Mouse (Mus musculus) midbrain, embryonic 11.5 days (tissue): ENCODE results near the gene Vmn2r17. TPM values are rescaled to one million over a fixed set of nuclear protein-coding genes. Genes with fewer than 3 reads are reported as not detected.

Experiments
- ATAC-seq: fragments of 200-750 bp; cut with Nextera tagmentation; 2 replicates; pipeline ENCODE4 v1.8.0; 2017; ENCODE audit warnings: moderate TSS enrichment, moderate library complexity; ENCODE audit not compliant: low FRiP score
- DNase-seq: peaks from one replicate; pipeline ENCODE4 v3.0.0; 2015; ENCODE audit warnings: low spot score; ENCODE audit errors: missing footprints
- H3K27ac ChIP-seq: fragments of 300-500 bp; sonication (generic); 2 replicates; pipeline ENCODE4 v1.5.1; 2014; ENCODE audit warnings: low read depth, low read length
- H3K27me3 ChIP-seq: fragments of 300-500 bp; sonication (generic); 2 replicates; pipeline ENCODE4 v1.6.1; 2014; ENCODE audit warnings: mild to moderate bottlenecking, low read length, moderate library complexity, mixed read lengths; ENCODE audit not compliant: control insufficient read depth, insufficient read depth
- H3K36me3 ChIP-seq: fragments of 300-500 bp; sonication (generic); 2 replicates; pipeline ENCODE4 v1.6.1; 2014; ENCODE audit warnings: mild to moderate bottlenecking, low read length, moderate library complexity, mixed read lengths; ENCODE audit not compliant: control insufficient read depth, insufficient read depth
- H3K4me1 ChIP-seq: fragments of 300-500 bp; sonication (generic); 2 replicates; pipeline ENCODE4 v1.6.1; 2014; ENCODE audit warnings: low read length; ENCODE audit not compliant: control insufficient read depth, insufficient read depth
- H3K4me2 ChIP-seq: fragments of 300-500 bp; sonication (generic); 2 replicates; pipeline ENCODE4 v1.6.1; 2014; ENCODE audit warnings: mild to moderate bottlenecking, moderate library complexity
- H3K4me3 ChIP-seq: fragments of 300-500 bp; sonication (generic); 2 replicates; pipeline ENCODE4 v1.5.1; 2014; ENCODE audit warnings: low read depth, low read length
- H3K9ac ChIP-seq: fragments of 300-500 bp; sonication (generic); 2 replicates; pipeline ENCODE4 v1.6.1; 2014; ENCODE audit warnings: low read length
- H3K9me3 ChIP-seq: fragments of 300-500 bp; sonication (generic); 2 replicates; pipeline ENCODE4 v1.6.1; 2016; ENCODE audit warnings: low read length; ENCODE audit not compliant: control insufficient read depth
- WGBS: fragments of 180-500 bp; shearing (Covaris S2); extraction: QIAGEN DNeasy Blood & Tissue Kit; methylation state at CpG from one replicate; pipeline ENCODE4 v1.1.7; 2014; 5-methylcytosine and 5-hydroxymethylcytosine counted together
- polyA plus RNA-seq: library from polyadenylated mRNA; unstranded; fragments of >200 nt; fragmentation: Nextera tagmentation; extraction: Ambion mirVana; gene quantifications from 2 replicates; pipeline ENCODE4 v1.2.1, GENCODE M21; 2014

Gene Vmn2r17
- polyA plus RNA-seq = not detected in 2 replicates

DNA sequence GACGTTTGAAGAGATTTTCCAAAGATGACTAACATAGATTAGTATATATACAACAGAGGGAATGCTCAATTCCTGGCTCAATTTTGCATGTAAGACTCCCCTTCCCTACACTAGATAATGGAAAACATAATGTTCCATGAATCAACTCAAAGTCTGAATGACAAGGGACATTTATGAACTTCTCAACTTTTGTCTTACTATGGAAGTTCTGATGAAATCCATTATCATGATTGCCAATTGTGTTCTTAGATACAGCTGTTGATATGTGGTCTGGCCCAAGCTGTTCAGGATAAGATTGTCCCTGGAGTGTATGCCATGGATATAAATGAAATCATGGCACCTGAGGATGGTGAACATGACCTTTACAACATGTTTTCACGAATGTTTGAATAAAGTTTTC is at the start of gene Vmn2r17:
Gene Vmn2r17, plus strand, starts transcription at position 301 of the 400 bp plus-strand sequence.
- ATAC-seq = no peak
- DNase-seq = no peak
- no peak within 1 kb of the TSS for H3K9ac ChIP-seq
- H3K27me3 ChIP-seq = no peaks in the 10 kb centered on the region
- H3K36me3 ChIP-seq = no peaks in the 10 kb centered on the region
- no peaks in the 10 kb centered on the region for H3K4me1 ChIP-seq
- whole genome bisulfite sequencing = 58% methylated on average over 2 of the region's 2 CpGs
- H3K4me2 ChIP-seq = no peak within 1 kb of the TSS
- no peak within 1 kb of the TSS for H3K4me3 ChIP-seq
- H3K9me3 ChIP-seq = peaks cover 4% of the 10 kb centered on the region; the same call in 1 of the 2 replicates
- H3K27ac ChIP-seq = no peak within 1 kb of the TSS

- Histone ChIP-seq H3K27ac (no peak overlapping the region), H3K9ac (no peak overlapping the region), H3K4me1 (no peaks in the 10 kb centered on the region), H3K27me3 (no peaks in the 10 kb centered on the region), H3K4me2 (no peak overlapping the region), H3K4me3 (peak overlapping the region; percentile 15; the same call in 1 of the 2 replicates), H3K9me3 (peaks cover 7% of the 10 kb centered on the region), H3K36me3 (no peaks in the 10 kb centered on the region)
- 25% methylated on average over 20 of the region's 21 CpGs for WGBS
- DNase-seq (peak; percentile 85), ATAC-seq (peak; percentile 83)
Measured at GRCm38 (mm10) chr5:109466576-109467506, 47.4 kb downstream of the Vmn2r17 start.

- Histone ChIP-seq H3K27me3 (no peaks in the 10 kb centered on the region), H3K4me1 (no peaks in the 10 kb centered on the region), H3K4me3 (no peak overlapping the region), H3K4me2 (no peak overlapping the region), H3K27ac (no peak overlapping the region), H3K9me3 (peaks cover under 1% of the 10 kb centered on the region; the same call in 1 of the 2 replicates), H3K36me3 (no peaks in the 10 kb centered on the region), H3K9ac (no peak overlapping the region)
- ATAC-seq (no peak), DNase-seq (no peak)
- WGBS = 14% methylated on average over 1 of the region's 1 CpGs
Measured at GRCm38 (mm10) chr5:109506729-109507128, 87.2 kb downstream of the Vmn2r17 start.

Other genes starting within 250 kb of the Vmn2r17 start
- gene Vmn2r13, start 227.5 kb upstream of the Vmn2r17 start, polyA plus RNA-seq = not detected in 2 replicates
- not detected in 2 replicates for gene Vmn2r14, start 195.0 kb upstream of the Vmn2r17 start, polyA plus RNA-seq
- not detected in 2 replicates for gene Vmn2r15, start 122.0 kb upstream of the Vmn2r17 start, polyA plus RNA-seq
- gene Vmn2r16, start 89.5 kb upstream of the Vmn2r17 start, polyA plus RNA-seq = not detected in 2 replicates
- gene Crlf2, start 139.3 kb downstream of the Vmn2r17 start, polyA plus RNA-seq = 2.4 and 2.9 TPM in 2 replicates